Mouse (Mus musculus): Measurements from ENCODE around the gene Cyp11a1.

Gene Cyp11a1

DNA sequence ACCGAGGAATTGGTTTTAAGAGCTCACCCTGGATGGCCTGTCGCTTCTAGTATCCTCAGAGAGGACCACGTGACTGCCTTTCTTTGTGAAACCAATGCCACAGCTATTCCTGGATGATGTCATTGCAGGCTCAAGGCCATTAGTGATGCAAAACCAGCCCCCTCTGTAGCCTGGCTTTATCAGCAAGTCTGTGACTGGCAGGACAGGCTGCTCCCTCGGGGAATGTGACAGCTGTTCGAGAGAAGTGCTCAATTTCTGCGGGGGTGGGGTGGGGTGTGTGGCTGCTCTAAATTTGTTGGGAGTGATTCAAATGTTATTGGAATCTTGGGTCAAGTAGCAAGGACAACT, 2.8 kb downstream of the Cyp11a1 start:
- DNase-seq (ENCODE audit: low read depth, low spot score): no peak

DNA sequence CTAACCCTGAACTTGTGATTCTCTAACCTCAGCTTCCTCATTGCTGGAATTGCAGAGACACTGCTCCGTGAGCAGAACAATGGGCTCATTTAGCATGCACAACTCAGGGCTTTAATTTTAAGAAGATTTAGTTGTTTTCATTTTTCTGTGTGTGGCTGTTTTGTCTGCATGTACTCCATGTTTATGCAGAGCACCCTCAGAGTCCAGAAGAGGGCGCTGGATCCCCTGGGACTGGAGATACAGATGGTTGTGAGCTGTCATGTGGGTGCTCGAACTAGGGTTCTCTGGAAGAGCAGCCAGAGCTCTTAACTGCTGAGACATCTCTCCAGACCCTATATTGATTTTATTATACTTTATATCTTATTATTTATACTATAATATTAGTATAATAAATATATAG, 3.4 kb downstream of the Cyp11a1 start:
- DNase-seq (ENCODE audit: low read depth, low spot score): no peak

DNA sequence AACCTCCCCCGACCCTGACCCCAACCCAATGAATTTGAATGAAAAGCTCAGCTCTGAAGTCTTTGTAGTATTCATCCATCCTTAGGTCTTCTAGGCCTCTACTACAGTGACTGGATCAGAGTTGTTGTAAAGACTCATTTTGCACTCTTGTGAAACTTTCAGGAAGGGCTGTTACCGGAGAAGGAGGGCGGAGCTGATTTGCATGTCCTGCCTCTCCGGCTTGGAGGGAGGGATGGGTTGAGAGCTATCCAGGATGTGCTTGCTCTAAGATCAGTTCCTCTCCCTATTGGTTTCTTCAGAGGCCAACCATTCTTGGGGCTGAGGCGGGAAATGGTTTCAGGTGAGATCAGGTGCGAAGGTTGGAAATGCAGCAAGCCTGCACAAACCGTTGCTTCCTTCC, 4.8 kb downstream of the Cyp11a1 start:
- no peak for DNase-seq (ENCODE audit: low read depth, low spot score)

DNA sequence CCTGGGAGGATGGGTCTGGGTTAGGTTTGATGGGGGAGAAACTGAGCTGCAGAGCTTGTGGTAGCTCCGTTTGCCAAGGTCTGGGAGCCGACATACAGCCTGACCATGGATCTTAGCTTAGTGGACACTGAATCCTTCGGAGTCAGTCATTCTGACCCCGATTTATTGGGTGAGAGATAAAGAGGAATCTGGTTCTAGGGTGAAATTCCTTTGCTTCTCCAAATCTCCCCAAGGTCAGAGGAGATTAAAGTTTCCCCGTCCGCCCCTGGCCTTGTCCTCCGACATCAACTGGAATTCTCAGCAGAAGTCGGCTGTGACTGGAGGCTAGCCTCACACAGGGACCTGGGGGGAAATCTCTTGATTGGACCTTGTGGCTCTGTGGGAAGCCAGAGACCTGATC, 5.3 kb downstream of the Cyp11a1 start:
- DNase-seq (ENCODE audit: low read depth, low spot score): no peak

DNA sequence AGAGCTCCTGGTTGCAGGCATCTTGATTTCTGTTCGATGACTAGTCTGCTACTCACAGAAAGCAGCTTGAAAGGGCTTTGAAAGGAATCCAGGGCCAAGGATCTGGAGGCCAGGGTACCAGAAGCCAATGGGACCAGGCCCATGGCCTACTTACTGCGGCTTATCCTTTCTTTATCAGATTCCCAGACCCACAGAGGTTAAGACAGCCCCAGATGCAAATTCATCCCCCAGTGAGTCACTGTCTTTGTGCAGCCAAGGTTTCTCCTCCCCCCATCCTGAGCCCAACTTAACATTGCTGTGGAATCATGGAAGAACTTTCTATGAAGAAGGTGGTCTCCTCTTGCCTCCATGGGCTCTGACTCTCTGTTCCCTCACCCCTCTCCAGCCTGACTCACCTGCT, 6.3 kb downstream of the Cyp11a1 start:
- no peak for DNase-seq (ENCODE audit: low read depth, low spot score)

DNA sequence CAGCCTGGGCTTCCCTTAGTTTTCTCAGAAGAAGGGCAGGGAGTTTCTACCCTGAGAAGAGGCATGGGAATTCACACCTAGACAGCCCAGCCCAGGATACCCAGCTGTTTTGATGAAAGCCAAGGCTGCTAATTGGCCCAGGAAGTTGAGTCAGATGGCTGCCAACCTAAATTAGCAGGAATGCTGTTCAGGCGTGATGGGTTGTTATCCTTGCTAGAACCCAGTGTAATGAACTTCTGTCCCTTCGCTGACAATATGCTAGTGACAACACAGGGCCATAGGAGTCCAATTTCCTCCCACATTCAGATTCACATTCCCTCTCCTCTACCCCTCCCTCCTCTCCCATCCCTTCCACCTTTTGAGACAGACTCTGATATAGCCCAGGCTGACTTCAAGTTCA, 6.7 kb downstream of the Cyp11a1 start:
- no peak for DNase-seq (ENCODE audit: low read depth, low spot score)

GRCm38 (mm10) chr9:58014393-58015160, 8.4 kb downstream of the Cyp11a1 start:
- DNase-seq (ENCODE audit: low read depth, low spot score): no peak

GRCm38 (mm10) chr9:58015856-58016255, 9.6 kb downstream of the Cyp11a1 start:
- DNase-seq (ENCODE audit: low read depth, low spot score): no peak

GRCm38 (mm10) chr9:58016962-58017361, 10.8 kb downstream of the Cyp11a1 start:
- no peak for DNase-seq (ENCODE audit: low read depth, low spot score)

DNA sequence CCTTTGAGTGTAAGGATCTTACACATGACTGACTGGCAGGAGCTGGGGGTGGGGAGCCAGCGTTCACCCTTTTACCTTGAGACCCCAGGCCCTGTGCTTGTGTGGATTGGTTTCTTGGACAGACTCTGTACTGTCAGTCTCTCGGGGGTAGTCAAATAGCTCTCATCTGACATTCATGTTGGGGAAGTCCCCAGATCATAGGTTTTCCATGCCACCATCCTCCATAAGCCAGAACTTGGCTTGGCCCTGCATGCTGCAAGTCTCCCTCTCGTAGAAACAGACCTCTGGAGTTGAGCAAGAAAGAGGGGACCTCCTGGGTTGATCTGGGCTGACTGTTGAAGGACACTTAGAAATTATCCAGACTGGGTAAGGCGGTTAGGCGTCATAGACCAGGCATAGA, 12.2 kb downstream of the Cyp11a1 start:
- no peak for DNase-seq (ENCODE audit: low read depth, low spot score)

- no peak for DNase-seq (ENCODE audit: low read depth, low spot score)
These were observed 19.8 kb downstream of the Cyp11a1 start for GRCm38 (mm10) chr9:58025995-58026394.

DNA sequence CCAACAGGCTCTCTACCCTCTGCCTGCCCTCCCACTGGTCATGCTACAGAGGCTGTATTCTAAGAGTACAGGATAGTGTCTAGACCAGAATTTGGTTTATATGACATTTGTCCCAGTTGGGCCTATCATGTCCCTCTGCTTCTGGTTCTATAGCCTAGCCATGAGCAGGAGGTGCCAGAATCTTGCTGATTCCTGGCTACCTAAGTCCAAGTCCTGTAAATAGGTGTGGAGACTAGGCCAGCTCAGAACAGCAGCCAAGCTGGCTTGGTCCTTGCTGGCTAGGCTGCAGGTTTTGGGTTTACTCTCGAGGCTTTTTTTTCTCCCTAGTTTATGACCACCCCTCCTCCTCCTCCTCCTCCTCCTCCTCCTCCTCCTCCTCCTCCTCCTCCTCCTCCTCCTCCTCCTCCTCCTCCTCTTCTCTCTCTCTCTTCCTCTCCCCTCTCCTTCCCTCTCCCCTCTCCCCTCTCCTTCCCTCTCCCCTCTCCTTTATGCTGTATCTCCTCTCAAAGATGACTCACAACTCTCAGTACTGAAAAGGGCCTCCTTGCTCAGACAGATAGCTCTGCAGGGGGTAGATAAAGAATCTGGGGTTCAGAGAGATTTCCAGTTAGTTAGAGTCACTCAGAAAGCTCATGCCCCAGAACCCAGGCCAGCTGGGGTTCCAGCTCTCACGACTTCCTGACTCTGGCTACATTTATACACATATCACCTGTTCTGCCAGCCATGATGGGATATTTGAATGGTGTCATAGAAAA, 21.4 kb downstream of the Cyp11a1 start:
- DNase-seq (ENCODE audit: low read depth, low spot score): no peak

- DNase-seq (ENCODE audit: low read depth, low spot score): no peak
These were observed 22.6 kb downstream of the Cyp11a1 start for GRCm38 (mm10) chr9:58028841-58029240.

DNA sequence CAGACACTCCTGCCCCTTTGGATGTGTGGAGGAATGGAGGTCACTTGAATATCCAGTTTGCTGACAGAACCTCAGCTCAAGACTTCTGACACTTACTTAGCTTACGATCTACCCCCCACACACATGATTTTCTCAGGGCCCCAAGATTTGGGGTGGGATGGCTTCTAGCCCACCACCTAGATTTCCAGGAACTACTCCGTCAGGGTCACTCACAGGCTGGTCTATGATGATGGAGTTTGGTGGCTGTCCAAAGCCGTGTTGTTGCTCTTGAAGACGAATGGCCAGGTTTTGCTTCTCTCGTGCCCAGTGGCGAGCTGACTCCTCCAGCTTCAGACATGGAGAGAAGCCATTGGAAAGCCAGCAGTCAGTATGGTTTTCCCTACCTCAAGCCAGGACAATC, 23.4 kb downstream of the Cyp11a1 start:
- DNase-seq (ENCODE audit: low read depth, low spot score): no peak

GRCm38 (mm10) chr9:58031895-58032294, 25.7 kb downstream of the Cyp11a1 start:
- DNase-seq (ENCODE audit: low read depth, low spot score): no peak

- DNase-seq (ENCODE audit: low read depth, low spot score): no peak
These were observed 29.3 kb downstream of the Cyp11a1 start for GRCm38 (mm10) chr9:58035519-58035918.

GRCm38 (mm10) chr9:58035951-58036698, 29.9 kb downstream of the Cyp11a1 start:
- DNase-seq (ENCODE audit: low read depth, low spot score): no peak

DNA sequence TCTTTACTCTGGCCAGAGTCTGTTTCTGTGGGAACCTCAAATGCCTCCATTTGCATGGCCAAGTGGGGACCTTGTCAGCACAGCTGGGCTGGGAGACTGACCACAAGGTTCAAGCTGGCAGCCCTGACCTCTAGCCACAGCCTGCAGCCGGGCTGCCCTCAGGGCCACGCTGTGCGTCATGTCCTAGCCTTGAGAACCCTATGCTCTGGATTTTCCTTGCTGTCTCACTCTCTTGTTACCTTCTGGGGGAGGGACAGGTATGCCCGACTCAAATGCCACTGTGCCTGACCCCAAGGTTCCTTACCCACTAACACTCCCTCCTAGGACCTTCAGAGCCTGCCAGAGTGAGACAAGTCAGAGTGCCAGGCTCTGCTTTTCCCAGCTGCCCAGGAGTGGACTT, 30.8 kb downstream of the Cyp11a1 start:
- DNase-seq (ENCODE audit: low read depth, low spot score): no peak

DNA sequence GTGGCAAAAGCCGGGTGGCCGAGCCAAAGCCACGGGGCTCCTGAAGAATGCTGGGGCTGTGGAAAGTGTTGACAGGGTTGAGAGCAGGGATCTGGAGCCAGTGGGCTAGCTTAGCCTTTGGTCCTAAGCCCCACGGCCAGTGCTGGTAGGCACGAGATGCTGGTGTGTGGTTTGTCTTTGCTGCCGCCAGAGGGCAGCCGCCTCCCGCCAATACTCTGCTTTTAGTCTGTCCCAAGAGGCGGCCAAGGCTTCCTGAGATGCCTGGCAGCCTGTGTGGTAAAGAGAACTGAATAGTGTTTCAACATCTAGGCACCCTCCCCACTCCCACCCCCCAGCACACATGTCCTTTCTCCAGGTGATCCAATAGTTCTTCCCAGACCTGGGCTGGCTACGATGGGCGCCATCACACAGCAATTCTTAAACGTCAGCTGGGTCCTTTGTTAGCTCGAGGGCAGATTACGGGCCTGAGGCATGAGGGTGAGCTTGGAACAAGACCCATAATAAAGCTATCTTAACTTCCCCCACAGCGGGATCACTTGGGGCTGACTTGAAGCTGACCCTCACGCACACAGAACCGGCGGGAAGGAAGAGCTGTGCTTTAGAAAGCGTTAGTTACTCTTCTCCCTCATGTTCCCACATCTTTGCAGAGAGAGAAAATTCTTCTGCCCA, 32.4 kb downstream of the Cyp11a1 start:
- DNase-seq (ENCODE audit: low read depth, low spot score): peak; percentile 59

DNA sequence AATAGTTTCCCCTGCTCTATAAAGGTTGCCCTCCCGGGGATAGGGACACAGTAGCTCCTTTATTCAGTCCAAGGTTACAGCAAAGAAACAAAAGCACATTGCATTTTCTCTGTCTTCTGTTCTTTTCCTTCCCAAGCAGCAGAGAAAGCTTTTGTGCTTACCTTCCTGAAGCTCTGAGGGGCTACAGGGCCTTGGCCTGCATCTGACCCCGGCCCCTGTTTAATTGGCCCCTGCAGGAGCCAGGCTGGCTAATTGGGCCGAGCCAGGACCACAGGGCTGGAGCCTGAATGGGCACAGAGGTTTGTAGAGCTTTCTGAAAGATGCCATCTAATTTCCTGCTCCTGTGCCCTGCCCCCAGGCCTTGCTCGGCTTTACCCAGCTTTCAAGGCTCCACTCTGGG, 34.8 kb downstream of the Cyp11a1 start:
- no peak for DNase-seq (ENCODE audit: low read depth, low spot score)

GRCm38 (mm10) chr9:58042391-58042790, 36.2 kb downstream of the Cyp11a1 start:
- no peak for DNase-seq (ENCODE audit: low read depth, low spot score)

- no peak for DNase-seq (ENCODE audit: low read depth, low spot score)
These were observed 37.3 kb downstream of the Cyp11a1 start for GRCm38 (mm10) chr9:58043496-58044017.
